Mouse (Mus musculus) Patski (cell line): ENCODE results near the gene Shox2. TPM values are rescaled to one million over a fixed set of nuclear protein-coding genes. Genes with fewer than 3 reads are reported as not detected.

Experiments used
- ATAC-seq: fragments of 100-300 bp; one replicate; pipeline ENCODE4 v1.8.0; 2021
- CTCF ChIA-PET: fragments of 350-600 bp; sonication (Branson Sonifier 250); formaldehyde crosslinking; loops from one replicate; lab custom pipeline; 2022; ENCODE audit warnings: inconsistent platforms; lab: Charles Lee
- POLR2A ChIA-PET: fragments of 350-600 bp; sonication (Branson Sonifier 250); formaldehyde crosslinking; loops from one replicate; lab custom pipeline; 2022; ENCODE audit warnings: antibody characterized with exemption, inconsistent platforms; lab: Charles Lee
- DNase-seq: peaks from one replicate; pipeline ENCODE4 v3.0.0-alpha.2; 2011; ENCODE audit warnings: low read depth, low spot score
- H3K27me3 ChIP-seq: fragments of 371-371 bp; one replicate; pipeline ENCODE4 v1.5.1; 2021
- CTCF ChIP-seq: fragments of 100-300 bp; IDR thresholded peaks from one replicate; pipeline ENCODE4 v1.5.1; 2021
- in situ Hi-C: fragments of 300-500 bp; cut with MboI; formaldehyde crosslinking; loops from 3 replicates; pipeline ENCODE4 v1.11.1; 2018; ENCODE audit warnings: low pct_unique_long_range_greater_than_20kb, mixed read lengths
- polyA plus RNA-seq: library from polyadenylated mRNA; unstranded; gene quantifications from one replicate; pipeline ENCODE4 v1.2.3, GENCODE M21; 2021

Gene Shox2
- polyA plus RNA-seq, 1 experiment from 2014 or later = 69.0 TPM

DNA sequence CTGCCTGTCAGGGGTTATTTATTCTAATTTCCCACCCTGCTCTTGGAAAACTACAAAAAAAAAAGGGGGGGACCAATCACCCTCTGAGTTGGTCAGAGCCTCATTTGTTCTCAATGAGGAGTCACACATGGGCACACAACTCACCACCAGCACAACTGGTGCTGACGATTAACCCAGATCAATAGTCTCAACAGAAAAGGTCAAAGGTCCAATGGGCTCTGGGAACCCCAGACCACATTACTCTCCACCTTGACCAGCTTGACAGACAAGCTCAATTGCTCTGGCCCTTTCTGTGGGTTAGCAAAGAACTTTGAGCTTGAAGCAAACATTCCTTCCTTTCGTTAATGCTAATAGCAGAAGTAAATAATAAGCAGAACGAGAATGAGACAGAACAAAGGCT is 16.7 kb downstream of the Shox2 start:
- DNase-seq = no peak
- H3K27me3 ChIP-seq = no peaks in the 10 kb centered on the region
- no peak for ATAC-seq
- ChIA-PET POLR2A (interaction anchor here (0.5 to 0.6 kb wide), 2 partner anchors 17 to 276 kb away, joined by 4 to 6 read pairs; no protein-coding TSS in a partner anchor), CTCF (no interaction called here)
- no peak for TF ChIP-seq CTCF
- in situ Hi-C loops = no loop called here

DNA sequence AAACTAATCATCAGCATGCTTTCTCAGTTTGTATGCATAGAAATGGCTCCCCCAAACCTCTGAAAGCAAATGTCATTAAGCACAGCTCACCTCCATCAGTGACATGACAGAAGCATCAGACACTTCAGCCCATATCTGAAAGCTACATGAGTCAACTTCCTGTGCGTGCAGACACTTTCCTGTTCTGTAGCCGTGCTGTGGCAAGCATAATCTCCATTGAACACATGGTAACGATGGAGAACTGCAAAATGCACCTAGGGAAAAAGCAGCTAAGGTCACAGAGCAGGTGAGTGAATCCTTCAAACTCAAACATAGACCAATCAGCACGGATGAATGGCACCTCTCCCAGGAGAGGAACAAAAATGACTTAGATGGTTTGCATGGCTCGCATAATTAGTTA is 21.6 kb downstream of the Shox2 start:
- peaks cover 5% of the 10 kb centered on the region for H3K27me3 ChIP-seq
- ChIA-PET POLR2A (no interaction called here), CTCF (interaction anchor here (0.9 to 2.5 kb wide), 4 partner anchors 15 to 481 kb away, joined by 3 to 9 read pairs (median 4); no protein-coding TSS in a partner anchor)
- no peak for TF ChIP-seq CTCF
- in situ Hi-C loops = no loop called here
- DNase-seq (no peak), ATAC-seq (no peak)

DNA sequence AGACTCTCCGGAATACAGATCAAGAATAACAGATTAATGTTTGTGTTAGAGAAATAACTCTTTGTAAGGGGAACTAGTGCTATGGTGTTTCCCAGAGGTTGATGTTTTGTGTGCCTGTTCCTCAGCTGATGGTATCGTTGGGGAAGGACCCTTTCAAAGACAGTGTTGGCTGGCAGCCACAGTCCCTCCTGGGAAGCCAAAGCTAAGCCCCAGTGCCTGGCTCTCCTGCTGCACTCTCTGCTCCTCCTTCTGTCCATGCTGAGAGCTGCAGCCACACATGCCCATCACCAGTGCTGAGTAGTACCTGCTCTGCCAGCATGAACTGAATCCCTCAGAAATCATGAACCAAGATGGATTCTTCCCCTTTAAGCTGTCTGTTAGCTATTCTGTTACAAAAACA is 26.4 kb downstream of the Shox2 start:
- no peak for DNase-seq
- ATAC-seq = no peak
- in situ Hi-C loops = no loop called here
- TF ChIP-seq CTCF = peak; percentile 43
- ChIA-PET POLR2A (no interaction called here), CTCF (no interaction called here)
- peaks cover 8% of the 10 kb centered on the region for H3K27me3 ChIP-seq

DNA sequence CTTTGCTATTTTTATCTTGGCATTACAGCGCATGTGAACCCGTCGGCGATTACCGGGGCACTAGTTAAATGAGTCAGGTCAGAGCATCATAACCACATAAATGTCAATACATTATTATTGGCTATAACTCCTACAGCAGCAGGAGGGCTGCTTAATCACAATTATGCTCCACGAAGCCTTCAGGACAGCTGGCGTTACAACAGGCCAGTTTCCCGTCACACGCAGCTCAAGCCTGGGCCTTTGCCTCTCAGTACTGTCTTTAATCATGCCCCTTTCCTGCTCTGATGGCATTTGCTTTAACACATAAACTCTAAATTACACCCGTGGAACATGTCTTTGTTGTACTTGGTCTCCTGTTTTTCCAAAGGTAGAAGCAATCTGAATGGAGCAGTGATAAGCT is 41.9 kb downstream of the Shox2 start:
- ChIA-PET CTCF (no interaction called here), POLR2A (no interaction called here)
- H3K27me3 ChIP-seq = peaks cover 32% of the 10 kb centered on the region
- DNase-seq = no peak
- in situ Hi-C loops = no loop called here
- ATAC-seq = no peak
- no peak for TF ChIP-seq CTCF

DNA sequence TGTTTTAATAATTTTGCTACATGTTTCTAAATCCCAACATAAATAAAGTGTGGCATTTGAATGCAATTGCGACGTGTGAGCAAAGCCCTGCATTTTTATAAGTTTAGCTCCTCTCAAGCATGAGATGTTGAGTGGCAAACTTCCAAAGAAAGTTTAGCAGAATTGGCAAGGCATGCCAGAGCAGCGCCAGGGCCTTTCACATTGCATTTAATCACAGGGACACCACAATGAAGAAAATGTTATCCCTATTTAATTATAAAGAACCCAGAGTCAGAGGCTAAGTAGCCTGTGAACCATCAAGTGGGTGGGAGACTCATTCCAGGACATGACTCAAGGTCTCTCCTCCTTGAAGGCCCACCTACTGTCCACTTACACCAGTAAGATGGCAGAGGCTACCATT is 59.1 kb downstream of the Shox2 start:
- TF ChIP-seq CTCF = no peak
- CTCF ChIA-PET = interaction anchor here (1.0 to 1.3 kb wide), 2 partner anchors 8 to 38 kb away, joined by 3 to 4 read pairs; no protein-coding TSS in a partner anchor
- ATAC-seq (peak; percentile 51), DNase-seq (peak; percentile 83)
- POLR2A ChIA-PET = no interaction called here
- in situ Hi-C loops = no loop called here
- no peaks in the 10 kb centered on the region for H3K27me3 ChIP-seq

Other genes with a start within 250 kb of the Shox2 start
- 103 TPM for gene Rsrc1, start 381 bp downstream of the Shox2 start, polyA plus RNA-seq